Comparison of ENCODE assay signal across 25 mouse cellular contexts in the genomic region with DNA sequence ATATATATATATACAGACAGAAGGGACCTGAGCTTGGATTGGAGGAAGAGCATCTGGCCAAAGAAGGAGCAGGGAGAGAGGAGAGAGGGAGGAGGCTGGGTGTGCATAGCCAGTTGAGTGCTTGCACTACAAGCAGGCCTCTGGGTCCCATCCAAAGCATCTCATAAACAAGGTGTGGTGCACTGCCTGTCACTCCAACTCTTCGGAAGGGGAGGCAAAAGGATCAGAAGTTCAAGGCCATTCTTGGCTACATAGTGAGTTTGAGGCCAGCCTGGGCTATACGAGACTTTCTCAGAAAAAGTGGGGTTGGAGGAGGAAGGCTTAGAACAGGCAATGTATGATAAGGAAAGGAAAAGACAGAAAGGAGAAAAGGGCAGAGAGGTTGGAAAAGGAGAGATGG. TPM values are rescaled to one million over a fixed set of nuclear protein-coding genes. Genes with fewer than 3 reads are reported as not detected.
"Had no signal": no experiment of that assay in that cellular context is flagged by ENCODE, and none has a peak within 500 bp of the region (broad histone marks: within the 10 kb centered on the region; RNA-seq: fewer than 3 reads in every experiment).

No protein-coding gene starts in this region.

- H3K4me1 ChIP-seq: heart, embryonic 13.5 days; heart, embryonic 15.5 days; hindbrain, embryonic 13.5 days; hindbrain, embryonic 15.5 days; kidney, embryonic 15.5 days; limb, embryonic 13.5 days; limb, embryonic 15.5 days; liver, embryonic 12.5 days had no signal

- H3K27ac ChIP-seq: heart, embryonic 13.5 days; heart, embryonic 15.5 days; hindbrain, embryonic 13.5 days; hindbrain, embryonic 15.5 days; hindbrain, postnatal 0 days; kidney, embryonic 15.5 days; kidney, postnatal 0 days; limb, embryonic 13.5 days; limb, embryonic 15.5 days; liver, embryonic 12.5 days had no signal

- H3K4me3 ChIP-seq: heart, embryonic 13.5 days; heart, embryonic 15.5 days; hindbrain, embryonic 13.5 days; hindbrain, embryonic 15.5 days; kidney, embryonic 15.5 days; limb, embryonic 13.5 days; limb, embryonic 15.5 days; liver, embryonic 12.5 days had no signal

- DNase-seq: gastrocnemius, postnatal 14 days; gastrocnemius, postnatal 36 days; heart, adult 18-20 months; heart, postnatal 14 days; heart, postnatal 36 days; kidney, adult 11 months; kidney, adult 2 months; kidney, adult 9 months; kidney, postnatal 14 days; kidney, postnatal 36 days; layer of hippocampus, adult 9-11 months; layer of hippocampus, postnatal 36 days; left cerebral cortex, postnatal 4 days had no signal

RNA-seq across cellular contexts. Expression of a gene that starts 31.9 kb away (rescaled TPM):
- polyA plus RNA-seq: hindbrain, embryonic 11.5 days; hindbrain, embryonic 13.5 days; hindbrain, embryonic 15.5 days; hindbrain, postnatal 0 days; limb, embryonic 13.5 days had no signal

RNA-seq across cellular contexts. Expression of a gene that starts 45.6 kb away (rescaled TPM):
- polyA plus RNA-seq: hindbrain, embryonic 11.5 days; hindbrain, embryonic 13.5 days; hindbrain, embryonic 15.5 days; hindbrain, postnatal 0 days; limb, embryonic 11.5 days had no signal
